Mouse (Mus musculus): ENCODE data around the gene Adamts8.

Adamts8 gene

DNA sequence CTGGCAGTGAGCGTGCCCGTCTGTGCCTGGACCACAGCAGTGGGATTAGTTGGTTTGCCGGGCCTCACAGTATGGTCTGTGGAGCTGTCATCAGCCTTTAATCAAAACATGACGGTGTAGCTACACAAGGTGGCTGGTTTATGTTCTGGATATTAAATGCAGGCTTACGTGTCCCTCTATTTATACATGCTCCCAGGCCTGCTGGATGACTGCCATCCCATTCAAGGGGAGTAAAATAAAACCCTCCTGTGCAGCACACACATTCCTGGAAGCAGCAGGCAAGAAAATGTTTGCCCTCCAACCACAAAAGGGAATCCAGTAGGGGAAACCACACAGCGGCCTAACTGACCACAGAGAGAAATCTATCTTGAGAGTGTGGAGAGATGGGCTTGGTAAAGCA, 43.4 kb downstream of the Adamts8 start:
- DNase-seq (ENCODE audit: low spot score) = no peak

DNA sequence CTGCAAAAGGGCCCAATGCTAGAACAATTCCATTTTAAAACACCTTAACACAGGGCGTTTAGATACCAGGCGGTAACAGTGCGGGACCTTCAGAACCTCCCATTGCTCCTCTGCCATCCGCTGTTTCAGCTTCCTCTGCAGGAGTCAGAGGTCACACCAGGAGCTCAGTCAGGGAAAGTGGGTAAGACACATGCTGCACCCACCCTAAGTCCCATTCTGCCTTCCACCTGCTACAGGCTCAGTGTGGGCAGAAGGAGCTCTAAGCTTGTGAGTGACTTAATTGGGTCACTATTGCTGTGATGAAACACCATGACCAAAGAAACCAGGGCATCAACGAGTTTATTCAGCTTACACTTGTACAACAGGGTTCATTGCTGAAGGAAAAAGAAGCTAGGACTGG, 50.7 kb downstream of the Adamts8 start:
- no peak for DNase-seq (ENCODE audit: low spot score)

DNA sequence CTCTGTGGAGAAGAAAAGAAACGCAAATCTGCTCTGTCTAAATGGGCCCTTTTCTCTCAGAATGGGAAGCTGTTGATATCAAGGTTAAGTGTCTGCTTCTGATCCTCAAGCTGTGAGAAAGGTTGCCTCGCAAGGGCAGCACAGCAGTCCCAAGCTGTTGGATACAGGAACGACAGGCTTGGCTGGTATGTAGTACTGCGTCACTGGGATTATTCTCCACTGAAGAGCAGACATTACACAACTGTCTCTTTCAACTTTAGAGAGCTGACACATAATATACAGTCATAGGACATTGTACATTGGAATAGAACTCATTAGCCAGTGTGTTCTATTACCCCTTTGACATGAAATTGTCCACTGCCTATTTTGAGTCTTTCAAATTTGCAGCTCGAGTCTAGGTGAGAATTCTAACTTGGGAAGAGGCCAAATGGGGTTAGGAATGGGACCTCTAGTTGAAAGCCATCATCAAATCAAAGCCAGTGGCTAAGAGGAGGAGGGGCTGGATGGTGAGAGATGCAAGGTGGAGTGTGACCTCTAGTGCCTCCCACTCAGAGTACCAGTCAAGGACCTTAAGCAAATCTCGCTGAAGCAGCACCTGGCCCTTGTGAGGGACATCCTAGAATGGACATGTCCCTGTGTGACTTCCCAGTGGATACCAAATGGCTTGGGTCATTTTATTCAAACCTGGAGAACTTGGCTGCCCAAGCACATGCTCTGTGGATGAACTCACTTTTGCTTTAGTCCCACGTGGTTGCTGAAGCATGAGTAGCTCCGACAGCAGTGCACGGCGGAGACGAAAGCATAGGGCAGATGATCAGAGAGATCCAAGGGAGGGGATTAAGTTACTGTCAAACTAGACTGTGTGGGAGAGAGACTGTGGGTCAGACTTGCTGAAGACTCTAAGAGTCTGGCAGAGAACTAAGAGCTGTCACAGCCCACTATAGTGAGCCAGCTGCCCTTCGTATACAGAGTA, 54.5 kb downstream of the Adamts8 start:
- no peak for DNase-seq (ENCODE audit: low spot score)

DNA sequence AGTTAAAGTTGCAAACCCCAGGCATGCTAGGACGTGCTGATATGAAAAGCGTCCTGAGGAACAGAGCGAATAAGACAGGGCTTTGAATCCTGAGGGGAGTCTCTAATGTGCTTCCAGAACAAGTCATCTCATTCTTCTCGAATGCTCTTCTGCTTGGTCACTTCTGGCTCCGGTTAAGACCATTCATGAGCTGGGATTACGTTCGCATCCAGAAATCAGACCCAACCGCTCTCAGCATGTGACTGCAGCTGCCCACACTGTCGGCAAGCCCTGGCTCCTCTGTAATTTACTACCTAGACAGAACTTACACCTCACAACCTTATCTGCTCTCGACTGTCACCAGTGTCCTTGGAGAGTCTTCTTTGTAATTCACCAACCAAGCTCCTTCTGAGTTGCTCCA, 58.3 kb downstream of the Adamts8 start:
- DNase-seq (ENCODE audit: low spot score) = no peak

DNA sequence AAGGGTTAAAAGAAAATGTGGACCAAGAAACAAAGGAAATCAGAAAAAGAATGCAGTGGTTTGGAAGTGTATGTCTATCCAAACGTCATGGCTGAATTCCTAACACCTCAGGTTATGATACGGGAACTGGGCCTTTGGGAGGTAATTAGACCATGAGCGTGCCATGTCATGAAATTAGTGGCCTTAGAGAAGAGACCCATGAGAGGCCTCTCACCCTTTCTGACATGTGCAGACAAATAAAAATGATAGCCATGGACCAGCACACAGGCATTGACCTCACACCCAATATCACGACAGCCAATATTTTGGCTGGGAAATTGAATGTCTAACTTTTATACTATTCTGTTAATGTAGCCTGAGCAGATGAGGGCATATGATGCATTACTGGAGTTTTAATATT, 60.2 kb downstream of the Adamts8 start:
- DNase-seq (ENCODE audit: low spot score) = no peak

DNA sequence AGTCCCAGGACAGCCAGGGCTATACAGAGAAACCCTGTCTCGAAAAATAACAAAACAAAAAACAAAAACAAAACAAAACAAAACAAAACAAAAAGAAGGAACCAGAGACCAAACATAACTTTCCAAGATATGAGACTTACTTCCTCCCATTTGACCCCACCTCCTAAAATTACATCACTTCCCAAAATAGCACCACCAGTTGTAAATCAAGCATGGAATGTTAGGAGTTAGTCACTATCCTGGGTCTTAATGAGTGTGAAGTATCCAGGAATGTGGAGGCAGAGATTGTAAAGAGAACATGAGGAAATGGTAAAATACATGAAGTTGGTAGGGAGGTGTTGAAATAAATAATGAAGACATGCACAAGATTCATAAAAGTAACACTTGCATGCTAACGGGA, 67.0 kb downstream of the Adamts8 start:
- no peak for DNase-seq (ENCODE audit: low spot score)

DNA sequence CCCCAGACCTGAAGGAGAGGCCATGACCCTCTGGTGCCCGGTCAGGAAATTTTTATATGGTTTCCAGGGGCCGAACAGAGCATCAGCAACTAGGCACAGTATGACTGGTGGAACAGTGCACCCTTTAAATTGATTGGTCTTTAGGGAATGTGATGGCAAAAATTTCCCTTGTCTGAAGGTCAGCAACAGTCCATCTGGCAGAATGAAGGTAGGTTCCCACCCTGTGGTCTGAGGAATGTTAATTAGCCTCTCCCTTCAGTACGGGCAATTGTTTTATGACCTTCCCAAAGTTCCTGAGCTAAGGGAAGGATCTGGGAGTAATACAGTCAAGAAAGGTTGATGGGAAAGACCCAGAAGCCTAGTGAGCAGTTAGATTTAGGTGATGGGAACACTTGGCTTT, 67.7 kb downstream of the Adamts8 start:
- no peak for DNase-seq (ENCODE audit: low spot score)

DNA sequence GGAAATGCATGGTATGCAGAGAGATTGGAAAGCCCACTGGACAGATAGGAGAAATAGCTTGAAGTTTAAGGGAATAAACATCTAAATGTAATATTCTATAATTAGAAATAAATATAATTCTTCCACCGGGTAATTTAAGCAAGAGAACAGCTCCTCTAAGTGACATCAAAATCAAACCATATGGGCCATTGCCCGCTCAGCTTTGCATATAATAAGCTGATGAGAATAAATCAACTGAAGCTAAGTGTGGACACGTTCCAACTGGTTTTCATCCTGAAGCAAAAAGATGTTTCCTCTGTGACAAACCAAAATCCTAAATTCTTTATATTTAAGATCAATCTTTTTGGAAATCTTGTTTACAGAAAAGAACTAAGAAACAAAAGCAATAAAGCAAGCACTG, 68.4 kb downstream of the Adamts8 start:
- DNase-seq (ENCODE audit: low spot score) = no peak

DNA sequence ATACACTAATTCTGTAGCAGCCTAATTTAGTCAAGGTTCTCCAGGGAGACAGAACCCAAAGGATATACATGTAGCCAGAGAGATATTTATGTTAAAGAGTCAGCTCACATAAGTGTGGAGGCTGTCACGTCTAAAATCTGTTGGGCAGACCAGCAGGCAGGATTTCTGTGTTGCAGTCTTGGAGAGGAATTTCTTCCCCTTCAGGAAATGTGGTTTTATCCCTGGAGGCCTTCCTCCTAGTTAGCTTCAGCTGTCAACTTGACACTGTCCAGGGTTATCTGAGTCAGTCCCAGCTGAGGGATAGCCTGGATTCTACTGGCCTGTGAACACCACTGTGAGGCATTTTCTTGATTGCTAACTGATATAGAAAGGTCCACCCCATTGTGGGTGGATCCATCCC, 69.2 kb downstream of the Adamts8 start:
- DNase-seq (ENCODE audit: low spot score) = no peak

DNA sequence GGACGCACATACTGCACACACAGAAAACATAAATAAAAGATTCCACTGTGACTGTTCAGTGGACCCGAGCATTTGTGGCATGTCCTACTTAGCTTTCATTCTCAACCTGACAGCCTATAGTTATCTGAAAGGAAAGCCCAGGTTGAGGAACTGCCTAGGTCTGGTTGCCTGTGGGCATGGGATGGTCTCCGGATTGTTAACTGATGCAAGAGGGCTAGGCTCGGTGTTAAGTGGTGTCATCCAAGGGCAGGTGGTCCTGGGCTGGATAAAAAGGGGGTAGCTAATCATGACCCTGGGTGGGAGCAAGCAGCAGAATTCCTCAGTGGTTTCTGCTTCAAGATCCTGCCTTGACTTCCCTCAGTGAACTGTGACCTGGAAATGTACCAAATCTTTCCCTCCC, 70.3 kb downstream of the Adamts8 start:
- DNase-seq (ENCODE audit: low spot score) = no peak

DNA sequence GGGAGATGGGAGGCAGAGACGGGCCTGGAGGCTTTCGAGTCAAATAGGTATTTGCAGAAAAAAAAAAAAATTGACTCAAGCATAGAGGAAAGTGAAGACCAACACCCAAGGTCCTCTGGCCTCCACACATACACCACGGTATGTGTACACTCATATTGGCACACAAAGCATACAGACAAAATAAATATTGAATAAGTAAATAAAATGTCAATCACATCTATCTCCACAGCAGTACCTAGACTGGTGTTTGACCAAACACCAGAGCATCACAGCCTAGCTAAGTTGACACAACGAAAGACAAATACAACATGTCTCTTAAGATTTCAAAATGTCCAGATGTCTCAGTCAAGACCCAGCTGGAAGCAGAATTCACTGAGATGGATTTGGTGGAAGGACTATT, 71.1 kb downstream of the Adamts8 start:
- DNase-seq (ENCODE audit: low spot score) = no peak
